10 mouse cellular contexts compared by ENCODE assay signal in the genomic region with DNA sequence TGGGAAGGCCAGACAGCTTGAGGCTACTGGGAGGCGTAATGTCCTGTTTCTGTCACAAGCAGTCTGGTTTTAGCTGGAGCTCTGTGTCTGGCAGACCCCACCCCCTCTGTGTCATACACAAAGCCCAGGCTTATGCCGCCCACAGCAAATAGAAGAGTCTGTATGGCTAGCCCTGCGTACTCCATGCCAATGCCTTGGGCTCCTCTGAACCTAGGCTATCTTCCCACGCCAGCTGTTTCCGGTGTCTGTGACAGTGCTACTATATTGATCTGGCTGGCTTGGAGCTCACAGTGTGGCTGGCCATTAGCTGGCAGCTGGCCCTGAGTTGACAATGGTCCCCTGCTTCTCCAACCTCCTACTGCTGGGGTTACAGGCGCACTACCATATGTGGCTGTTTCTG. TPM values are rescaled to one million over a fixed set of nuclear protein-coding genes. Genes with fewer than 3 reads are reported as not detected.
A peak's percentile ranks its signal among the peaks of the same experiment; 100 is the strongest.
DNase-seq lines count a peak whose midpoint lies in the region; ATAC-seq and TF ChIP-seq lines count a peak whose summit lies in the region.
"Had no signal": no experiment of that assay in that cellular context is flagged by ENCODE, and none has a peak within 500 bp of the region (broad histone marks: within the 10 kb centered on the region; RNA-seq: fewer than 3 reads in every experiment).

No protein-coding gene starts in this region.

- H3K4me3 ChIP-seq in midbrain, postnatal 0 days (ENCODE audit: low read depth, low read length), result no peak overlapping the region
- H3K4me3 ChIP-seq in midbrain, embryonic 10.5 days, result no peak overlapping the region
- no peak overlapping the region for H3K4me3 ChIP-seq in liver, embryonic 12.5 days
- H3K4me3 ChIP-seq in stomach, embryonic 14.5 days (ENCODE audit: low read depth, low read length), result no peak overlapping the region
- no peak overlapping the region for H3K4me3 ChIP-seq in left cerebral cortex, adult 2 months
- H3K4me3 ChIP-seq: forebrain, embryonic 15.5 days had no signal

- no peak overlapping the region for H3K9ac ChIP-seq in midbrain, postnatal 0 days (replicated peaks; ENCODE audit: low read length, poor library complexity, severe bottlenecking)
- H3K9ac ChIP-seq in liver, embryonic 12.5 days, result peak overlapping the region; percentile 29; the same call in 1 of the 2 replicates
- H3K9ac ChIP-seq in stomach, embryonic 14.5 days (replicated peaks; ENCODE audit: low read depth, low read length), result no peak overlapping the region
- H3K9ac ChIP-seq: forebrain, embryonic 15.5 days had no signal

- no peaks in the 10 kb centered on the region for H3K4me1 ChIP-seq in midbrain, postnatal 0 days (ENCODE audit: insufficient read depth, low read length)
- no peaks in the 10 kb centered on the region for H3K4me1 ChIP-seq in midbrain, embryonic 10.5 days
- H3K4me1 ChIP-seq in liver, embryonic 12.5 days, result peaks cover 37% of the 10 kb centered on the region
- 0 out of 2 replicates have a peak, but pooled peaks cover 3% of the 10 kb centered on the region for H3K4me1 ChIP-seq in stomach, embryonic 14.5 days (ENCODE audit: control insufficient read depth, insufficient read depth, low read length)
- H3K4me1 ChIP-seq: forebrain, embryonic 15.5 days had no signal

- H3K36me3 ChIP-seq in midbrain, postnatal 0 days (ENCODE audit: insufficient read depth, low read length), result no peaks in the 10 kb centered on the region
- no peaks in the 10 kb centered on the region for H3K36me3 ChIP-seq in midbrain, embryonic 10.5 days
- H3K36me3 ChIP-seq in liver, embryonic 12.5 days, result no peaks in the 10 kb centered on the region
- no peaks in the 10 kb centered on the region for H3K36me3 ChIP-seq in stomach, embryonic 14.5 days (ENCODE audit: control insufficient read depth, insufficient read depth, low read length)
- H3K36me3 ChIP-seq: forebrain, embryonic 15.5 days had no signal

- peak; percentile 75 to 83 for DNase-seq in cerebellum, postnatal 10 days
- no peak for DNase-seq in cerebellum, postnatal 36 days
- DNase-seq in midbrain, postnatal 0 days (ENCODE audit: low spot score), result peak; percentile 70
- no peak for DNase-seq in midbrain, embryonic 10.5 days (ENCODE audit: low spot score)
- DNase-seq in cerebellum, adult 9-11 months, result no peak
- no peak for DNase-seq in left cerebral cortex, adult 2 months (ENCODE audit: extremely low spot score in 1 of 2, low spot score in 2 of 2)
- DNase-seq: adrenal gland, postnatal 10 days had no signal

- no peak overlapping the region for H3K27ac ChIP-seq in midbrain, postnatal 0 days (ENCODE audit: low read depth, low read length)
- no peak overlapping the region for H3K27ac ChIP-seq in midbrain, embryonic 10.5 days (replicated peaks)
- H3K27ac ChIP-seq in liver, embryonic 12.5 days, result peak overlapping the region; percentile 48; the same call in 1 of the 2 replicates
- H3K27ac ChIP-seq in stomach, embryonic 14.5 days (ENCODE audit: low read length), result no peak overlapping the region
- no peak overlapping the region for H3K27ac ChIP-seq in left cerebral cortex, adult 2 months
- H3K27ac ChIP-seq: forebrain, embryonic 15.5 days had no signal

- no peak for TF ChIP-seq CTCF in midbrain, postnatal 0 days (IDR thresholded peaks at IDR 0.05)
- no peak for TF ChIP-seq CTCF in left cerebral cortex, adult 2 months (IDR thresholded peaks at IDR 0.05)

- ATAC-seq in midbrain, postnatal 0 days (ENCODE audit: low FRiP score), result peak; percentile 76; the same call in 1 of the 2 replicates
- ATAC-seq in liver, embryonic 12.5 days, result peak; percentile 73
- peak; percentile 49; the same call in 1 of the 2 replicates for ATAC-seq in stomach, embryonic 14.5 days (ENCODE audit: insufficient number of reproducible peaks, insufficient read depth, low FRiP score, low read depth)
- ATAC-seq: forebrain, embryonic 15.5 days had no signal

- H3K27me3 ChIP-seq in midbrain, postnatal 0 days (ENCODE audit: insufficient read depth, low read length), result no peaks in the 10 kb centered on the region
- H3K27me3 ChIP-seq in midbrain, embryonic 10.5 days (ENCODE audit: low read depth, poor library complexity, severe bottlenecking), result no peaks in the 10 kb centered on the region
- H3K27me3 ChIP-seq in liver, embryonic 12.5 days (replicated peaks), result no peaks in the 10 kb centered on the region
- H3K27me3 ChIP-seq in stomach, embryonic 14.5 days (ENCODE audit: control insufficient read depth, insufficient read depth, low read length), result no peaks in the 10 kb centered on the region
- H3K27me3 ChIP-seq: forebrain, embryonic 15.5 days had no signal

- 72% methylated on average over 6 of the region's 6 CpGs for WGBS in midbrain, postnatal 0 days
- 83% methylated on average over 6 of the region's 6 CpGs for WGBS in midbrain, embryonic 10.5 days
- 51% methylated on average over 6 of the region's 6 CpGs for WGBS in liver, embryonic 12.5 days (ENCODE audit: insufficient replicate concordance)
- 70% methylated on average over 6 of the region's 6 CpGs for WGBS in stomach, embryonic 14.5 days

- H3K4me2 ChIP-seq in midbrain, postnatal 0 days (ENCODE audit: low read depth, low read length, poor library complexity, severe bottlenecking), result no peak overlapping the region
- no peak overlapping the region for H3K4me2 ChIP-seq in liver, embryonic 12.5 days
- H3K4me2 ChIP-seq in stomach, embryonic 14.5 days (replicated peaks; ENCODE audit: low read depth, low read length), result no peak overlapping the region
- H3K4me2 ChIP-seq: forebrain, embryonic 15.5 days had no signal

- intact Hi-C loops in left cerebral cortex, adult 2 months (cut with DNase I), result no loop called here

- no peaks in the 10 kb centered on the region for H3K9me3 ChIP-seq in midbrain, postnatal 0 days (ENCODE audit: low read length)
- no peaks in the 10 kb centered on the region for H3K9me3 ChIP-seq in midbrain, embryonic 10.5 days (replicated peaks)
- no peaks in the 10 kb centered on the region for H3K9me3 ChIP-seq in liver, embryonic 12.5 days (replicated peaks)
- H3K9me3 ChIP-seq in stomach, embryonic 14.5 days (ENCODE audit: control insufficient read depth, low read depth, low read length), result no peaks in the 10 kb centered on the region
- H3K9me3 ChIP-seq: forebrain, embryonic 15.5 days had no signal

RNA-seq across cellular contexts. Expression of a gene that starts 37.5 kb away (rescaled TPM):
- total RNA-seq in midbrain, postnatal 0 days (2014; rRNA removed), result 10.9 and 13.5 TPM in 2 replicates
- polyA plus RNA-seq in midbrain, postnatal 0 days (2015; fragmentation: Nextera tagmentation; extraction: Ambion mirVana), result 12.2 and 16.0 TPM in 2 replicates
- polyA plus RNA-seq in midbrain, embryonic 10.5 days (2016; fragmentation: Nextera tagmentation; extraction: Ambion mirVana), result 3.0 and 3.7 TPM in 2 replicates
- 16.8 and 19.9 TPM in 2 replicates for polyA plus RNA-seq in liver, embryonic 12.5 days (2016; fragmentation: Nextera tagmentation; extraction: Ambion mirVana)
- 3.7 and 5.4 TPM in 2 replicates for polyA plus RNA-seq in stomach, embryonic 14.5 days (2014; fragmentation: Nextera tagmentation; extraction: Ambion mirVana)
- 10 to 100 TPM; 14.7 to 17.5 TPM for total RNA-seq in left cerebral cortex, adult 2 months (2021)

RNA-seq across cellular contexts. Expression of a gene that starts 39.1 kb away (rescaled TPM):
- 112 and 122 TPM in 2 replicates for total RNA-seq in midbrain, postnatal 0 days (2014; rRNA removed)
- 124 and 140 TPM in 2 replicates for polyA plus RNA-seq in midbrain, postnatal 0 days (2015; fragmentation: Nextera tagmentation; extraction: Ambion mirVana)
- 54.8 and 59.3 TPM in 2 replicates for polyA plus RNA-seq in midbrain, embryonic 10.5 days (2016; fragmentation: Nextera tagmentation; extraction: Ambion mirVana)
- 38.0 and 43.1 TPM in 2 replicates for polyA plus RNA-seq in liver, embryonic 12.5 days (2016; fragmentation: Nextera tagmentation; extraction: Ambion mirVana)
- polyA plus RNA-seq in stomach, embryonic 14.5 days (2014; fragmentation: Nextera tagmentation; extraction: Ambion mirVana), result 42.8 and 44.2 TPM in 2 replicates
- 100 to 1,000 TPM; 137 to 144 TPM for total RNA-seq in left cerebral cortex, adult 2 months (2021)

RNA-seq across cellular contexts. Expression of a gene that starts 54.2 kb away (rescaled TPM):
- total RNA-seq in midbrain, postnatal 0 days (2014; rRNA removed), result 3,416 and 3,526 TPM in 2 replicates
- 1,872 and 1,886 TPM in 2 replicates for polyA plus RNA-seq in midbrain, postnatal 0 days (2015; fragmentation: Nextera tagmentation; extraction: Ambion mirVana)
- 1,574 and 1,617 TPM in 2 replicates for polyA plus RNA-seq in midbrain, embryonic 10.5 days (2016; fragmentation: Nextera tagmentation; extraction: Ambion mirVana)
- 577 and 600 TPM in 2 replicates for polyA plus RNA-seq in liver, embryonic 12.5 days (2016; fragmentation: Nextera tagmentation; extraction: Ambion mirVana)
- 932 and 983 TPM in 2 replicates for polyA plus RNA-seq in stomach, embryonic 14.5 days (2014; fragmentation: Nextera tagmentation; extraction: Ambion mirVana)
- 100 to 1,000 TPM; 417 to 433 TPM for total RNA-seq in left cerebral cortex, adult 2 months (2021)

RNA-seq across cellular contexts. Expression of a gene that starts 57.4 kb away (rescaled TPM):
- 22.4 and 22.6 TPM in 2 replicates for total RNA-seq in midbrain, postnatal 0 days (2014; rRNA removed)
- polyA plus RNA-seq in midbrain, postnatal 0 days (2015; fragmentation: Nextera tagmentation; extraction: Ambion mirVana), result 3.7 and 4.7 TPM in 2 replicates
- polyA plus RNA-seq in midbrain, embryonic 10.5 days (2016; fragmentation: Nextera tagmentation; extraction: Ambion mirVana), result 21.1 and 21.7 TPM in 2 replicates
- polyA plus RNA-seq in liver, embryonic 12.5 days (2016; fragmentation: Nextera tagmentation; extraction: Ambion mirVana), result 14.2 and 15.0 TPM in 2 replicates
- 18.7 and 19.2 TPM in 2 replicates for polyA plus RNA-seq in stomach, embryonic 14.5 days (2014; fragmentation: Nextera tagmentation; extraction: Ambion mirVana)
- 10 to 100 TPM; 14.6 to 17.8 TPM for total RNA-seq in left cerebral cortex, adult 2 months (2021)

Comparison
In these comparisons a context has a peak if more than half of its experiments do, and no peak if none do; other contexts are left out.
1. DNase-seq: peak in cerebellum, postnatal 10 days (2 of 2) and midbrain, postnatal 0 days (single experiment); none in cerebellum, postnatal 36 days (0 of 2), midbrain, embryonic 10.5 days (single experiment), cerebellum, adult 9-11 months (single experiment) and left cerebral cortex, adult 2 months (0 of 2).
2. Peak in every context shown above with its lines, with median percentiles within 50 percentile points of each other: ATAC-seq.